Mouse (Mus musculus): ENCODE measurements around the gene Zbtb18.

DNA sequence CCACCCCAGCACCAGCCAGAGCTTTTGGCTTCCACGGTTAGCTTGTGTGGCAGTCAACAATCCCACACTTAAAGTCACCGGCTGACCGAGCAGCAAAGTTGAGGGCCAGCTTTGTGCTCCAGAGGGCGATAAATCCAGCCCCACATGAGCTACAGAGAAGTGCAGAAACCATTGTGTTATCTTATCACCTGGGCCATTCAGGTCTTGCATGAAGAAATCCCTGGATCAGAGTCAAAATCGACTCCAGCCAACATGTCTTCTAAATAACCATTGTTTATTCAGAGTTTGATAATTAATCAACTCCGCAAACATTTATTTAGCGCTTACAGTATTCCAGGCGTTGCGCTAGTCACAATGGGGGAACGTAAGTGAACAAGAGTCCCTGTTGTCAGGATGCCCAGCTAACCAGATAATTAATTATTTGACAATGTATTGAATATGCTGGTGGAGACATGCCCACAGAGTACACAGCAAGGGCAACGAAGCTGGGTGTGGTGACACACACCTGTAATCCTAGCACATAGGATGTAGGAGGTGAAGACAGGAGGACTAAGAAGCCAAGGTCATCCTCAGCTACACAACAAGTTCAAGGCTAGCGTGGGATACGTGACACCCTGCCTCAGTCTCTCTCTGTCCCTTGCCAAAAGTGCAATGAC, 33.5 kb downstream of the Zbtb18 start:
- TF ChIP-seq CTCF (IDR thresholded peaks at IDR 0.05; ENCODE audit: low read depth): peak; percentile 33; the same call in 1 of the 2 replicates
- no peak for TF ChIP-seq EP300 (IDR thresholded peaks at IDR 0.05; ENCODE audit: low read depth)
